Mouse (Mus musculus) testis, postnatal 10 days (tissue): ENCODE results near the gene Nicn1.
"Not testable (repeated sequence)": the region's sequence is repeated elsewhere in the genome, so short reads cannot be mapped to it uniquely, and the experiment has no call there.

Experiments used
- DNase-seq: peaks from one replicate; pipeline ENCODE4 v3.0.0; 2021; ENCODE audit warnings: low spot score

The Nicn1 gene

GRCm38 (mm10) chr9:108290016-108290750, at the start of gene Nicn1:
Gene Nicn1 (plus strand): TSS chr9:108290429.
- peak; percentile 87 for DNase-seq

DNA sequence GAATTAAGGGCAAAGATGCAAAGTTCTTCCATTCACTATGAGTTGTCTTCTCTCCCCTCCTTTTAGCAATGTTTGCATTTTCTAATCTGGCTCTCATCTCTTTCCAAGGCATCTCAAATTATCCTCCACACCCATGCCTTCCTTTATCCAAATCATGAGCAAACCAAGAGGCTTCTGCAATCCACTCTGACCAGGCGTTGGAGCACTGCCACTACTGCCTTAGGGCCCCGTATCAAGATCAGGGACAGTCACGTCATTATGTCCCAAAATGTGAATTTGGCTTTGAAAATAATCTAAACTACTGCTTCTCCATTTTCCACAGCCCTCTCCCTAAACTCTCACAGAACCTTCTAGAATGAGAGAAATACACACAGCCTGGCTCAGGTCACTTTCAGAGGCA, 45.7 kb upstream of the Nicn1 start:
- no peak for DNase-seq

DNA sequence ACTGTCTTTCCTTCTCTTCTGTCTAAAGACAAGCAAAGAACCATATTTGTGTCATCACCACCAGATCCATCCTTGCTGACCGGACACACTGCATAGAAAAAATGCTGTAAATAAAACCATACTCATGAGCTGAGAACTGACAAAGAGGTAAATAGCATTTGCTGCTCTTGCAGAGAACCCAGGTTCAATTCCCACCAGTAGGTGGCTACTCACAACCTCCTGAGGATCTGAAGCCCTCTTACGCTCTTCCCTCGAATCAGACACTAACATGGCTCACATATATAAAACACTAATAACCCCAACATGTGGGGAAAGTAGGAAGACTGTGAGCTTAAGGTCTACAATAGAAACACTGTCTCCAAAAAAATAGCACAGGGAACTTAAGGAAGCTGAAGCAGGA, 45.2 kb upstream of the Nicn1 start:
- DNase-seq: no peak

DNA sequence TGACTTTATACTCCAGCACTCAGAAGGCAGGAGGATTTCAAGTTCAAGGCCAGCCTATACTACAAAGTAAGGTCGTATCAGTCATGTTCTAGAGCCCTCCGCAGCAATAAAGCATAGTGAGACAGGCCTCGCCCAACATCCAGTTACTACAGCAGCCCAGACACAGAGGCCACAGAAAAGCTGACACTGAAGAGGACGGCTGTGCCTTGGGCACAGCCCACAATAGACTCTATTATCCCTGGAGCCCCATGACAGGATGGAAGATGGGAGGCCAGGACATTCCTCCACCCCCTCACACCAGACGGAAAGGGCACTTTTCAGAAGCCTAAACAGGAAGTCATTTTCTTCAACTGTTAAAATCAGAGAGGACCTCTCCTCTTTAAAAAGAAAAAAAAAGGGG, 41.3 kb upstream of the Nicn1 start:
- no peak for DNase-seq

DNA sequence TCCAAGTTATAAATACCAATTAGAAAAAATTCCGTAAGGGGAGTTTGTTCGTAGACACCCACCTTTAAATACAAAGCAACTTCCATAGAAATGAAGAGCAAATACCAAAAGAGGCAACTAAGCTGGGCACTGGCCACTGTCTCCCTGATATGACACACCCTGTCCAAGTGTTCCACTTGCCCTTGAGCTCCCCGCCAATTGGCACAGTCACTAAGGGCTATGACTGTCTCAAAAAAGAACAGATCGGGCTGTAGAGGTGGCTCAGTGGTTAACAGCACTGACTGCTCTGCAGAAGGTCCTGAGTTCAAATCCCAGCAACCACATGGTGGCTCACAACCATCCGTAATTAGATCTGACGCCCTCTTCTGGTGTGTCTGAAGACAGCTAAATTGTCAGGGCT, 38.4 kb upstream of the Nicn1 start:
- no peak for DNase-seq

GRCm38 (mm10) chr9:108252766-108253165, 37.5 kb upstream of the Nicn1 start:
- no peak for DNase-seq

- no peak for DNase-seq
Measured at GRCm38 (mm10) chr9:108260526-108260925, 29.7 kb upstream of the Nicn1 start.

GRCm38 (mm10) chr9:108261865-108262264, 28.4 kb upstream of the Nicn1 start:
- no peak for DNase-seq

GRCm38 (mm10) chr9:108262494-108263049, 27.7 kb upstream of the Nicn1 start:
- DNase-seq: no peak

DNA sequence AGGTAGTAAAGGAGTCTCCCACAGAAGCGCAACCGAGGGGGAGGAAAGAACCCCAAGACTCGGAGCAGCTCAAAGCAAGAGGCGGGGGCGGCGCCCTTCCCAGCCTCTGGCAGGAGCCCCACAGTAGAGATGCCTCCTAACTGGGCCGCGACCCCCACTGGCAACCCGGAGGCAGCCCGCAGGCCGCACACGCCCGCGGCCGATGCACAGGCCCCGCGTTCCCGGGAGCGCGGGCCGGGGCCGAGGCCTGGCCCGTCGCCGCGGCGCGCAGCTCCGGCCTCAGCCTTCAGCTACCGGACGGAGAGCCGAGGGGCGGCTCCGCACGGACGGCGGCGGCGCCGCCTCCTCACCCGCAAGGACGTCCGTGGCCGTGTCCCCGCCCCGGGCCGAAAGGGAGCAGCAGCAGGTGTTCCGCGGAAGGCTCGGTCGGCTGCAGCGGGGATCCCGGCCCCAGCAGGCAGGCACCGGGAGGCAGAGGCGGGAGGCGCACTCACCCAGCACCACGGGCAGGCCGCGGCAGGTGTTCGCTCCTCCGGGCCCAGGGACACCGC, 27.0 kb upstream of the Nicn1 start:
- DNase-seq: peak; percentile 68

- DNase-seq: peak; percentile 100
Measured at GRCm38 (mm10) chr9:108263690-108264190, 26.5 kb upstream of the Nicn1 start, which contains the start of gene Dag1. Gene Dag1 (minus strand): TSS chr9:108263958.

GRCm38 (mm10) chr9:108264191-108264921, 25.9 kb upstream of the Nicn1 start:
- peak; percentile 75 for DNase-seq

- DNase-seq: no peak
Measured at GRCm38 (mm10) chr9:108266261-108266935, 23.8 kb upstream of the Nicn1 start.

- DNase-seq: peak; percentile 75
Measured at GRCm38 (mm10) chr9:108267691-108268090, 22.5 kb upstream of the Nicn1 start.

DNA sequence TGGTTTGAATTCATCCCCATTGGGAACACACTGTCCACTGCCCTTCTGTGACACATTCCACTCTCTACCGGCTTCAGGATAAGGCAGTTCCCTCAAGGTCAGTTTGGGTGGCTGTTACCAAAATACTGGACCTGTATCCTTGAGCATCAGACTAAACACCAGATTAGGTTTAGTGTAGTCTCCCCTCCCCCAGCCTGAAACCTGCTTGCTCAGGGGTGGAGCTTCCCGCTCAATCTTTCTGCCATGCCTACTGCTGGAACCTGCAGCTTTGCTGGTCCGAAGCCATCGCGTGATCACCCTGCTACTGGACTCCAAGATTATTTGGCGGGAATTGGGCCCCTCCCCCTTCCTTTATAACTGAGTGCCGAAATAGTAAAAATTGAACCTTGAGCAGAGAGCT, 21.5 kb upstream of the Nicn1 start:
- not testable (repeated sequence) for DNase-seq

GRCm38 (mm10) chr9:108271941-108272340, 18.3 kb upstream of the Nicn1 start:
- DNase-seq: no peak

DNA sequence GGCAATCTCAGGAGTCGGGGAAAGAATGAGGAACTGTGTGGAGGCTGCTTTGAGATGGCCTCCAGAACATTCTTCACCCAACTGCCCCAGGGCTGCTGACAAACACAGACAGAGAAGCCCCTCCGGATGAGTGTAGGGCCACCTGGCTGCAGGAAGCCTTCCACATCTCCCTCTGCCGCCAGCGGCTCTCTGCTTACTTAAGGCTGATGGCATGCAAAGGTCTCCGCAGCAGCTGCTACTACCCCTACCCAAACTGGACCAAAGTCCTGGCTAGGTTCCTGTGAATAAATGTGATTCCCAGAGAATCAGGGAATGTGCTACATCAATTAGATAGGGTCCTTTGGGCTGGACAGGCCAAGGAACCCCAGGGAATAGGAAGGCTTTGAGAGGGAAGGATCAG, 17.5 kb upstream of the Nicn1 start:
- DNase-seq: no peak

DNA sequence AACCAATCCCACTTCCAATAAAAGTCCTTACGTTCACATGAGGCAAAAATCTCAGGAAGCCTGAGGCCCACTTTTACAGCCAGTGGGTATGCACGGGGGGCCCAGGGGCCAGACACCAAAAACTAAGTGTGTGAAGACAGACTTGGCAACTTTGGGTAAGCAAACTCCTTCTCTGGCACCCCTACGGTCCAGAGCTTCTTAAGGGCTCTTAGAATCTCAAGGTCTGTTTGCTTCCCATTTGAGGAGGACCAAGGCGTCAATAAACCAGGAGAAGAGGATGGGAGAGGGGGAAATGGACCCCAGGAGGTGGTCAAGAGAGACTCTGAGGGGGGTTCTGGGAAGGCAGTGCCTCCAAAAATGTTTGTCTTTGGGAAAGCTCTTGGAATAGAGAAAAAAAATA, 16.7 kb upstream of the Nicn1 start:
- no peak for DNase-seq

DNA sequence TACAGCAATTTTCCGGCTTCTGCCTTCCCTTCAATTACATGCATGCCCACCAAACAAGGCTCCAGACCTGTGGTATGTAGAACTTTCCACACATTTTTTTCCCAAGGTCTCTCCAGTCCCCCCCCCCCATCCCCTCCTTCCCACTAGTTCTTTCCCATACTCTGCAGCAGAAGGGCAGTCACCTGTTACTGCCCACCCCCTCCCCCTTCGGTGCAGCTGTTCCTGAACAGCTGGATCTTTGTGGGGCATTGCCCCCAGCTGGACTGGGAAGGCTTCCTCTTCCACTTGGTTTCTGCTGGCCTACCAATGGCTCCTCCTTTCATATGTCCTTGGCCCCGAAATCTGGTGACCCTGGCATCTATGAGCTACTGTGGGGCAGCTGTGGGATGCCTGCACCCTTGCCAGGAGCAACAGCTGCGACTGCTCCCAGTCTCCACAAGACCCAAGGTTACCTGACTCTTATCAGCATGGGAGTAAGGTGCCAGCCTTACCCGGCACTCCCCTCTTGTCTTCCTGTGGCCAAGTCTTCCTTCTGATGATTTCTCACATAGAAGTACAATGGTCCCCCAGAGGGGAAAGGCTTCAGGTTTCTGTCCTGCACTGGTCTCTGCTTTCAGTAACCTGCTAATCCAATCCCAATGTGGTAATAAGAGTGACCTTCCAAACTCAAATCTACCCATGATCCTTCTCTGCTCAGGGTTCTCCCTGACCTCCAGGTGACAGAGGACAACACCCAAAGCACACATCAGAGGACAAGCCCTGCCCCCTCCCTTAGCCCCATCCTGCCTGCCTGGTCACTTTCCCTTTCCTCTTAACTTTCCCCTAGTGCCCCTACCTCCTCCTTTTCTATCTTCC, 15.5 kb upstream of the Nicn1 start:
- DNase-seq: no peak

GRCm38 (mm10) chr9:108275331-108275659, 14.9 kb upstream of the Nicn1 start:
- DNase-seq: no peak
